Mouse (Mus musculus) kidney, postnatal 4 days (tissue): ENCODE measurements at regions not wholly inside any gene's neighbourhood (a gene's known extent, or its start where the extent isn't known, plus 50 kb on each side); places are given as distances from the start of the nearest gene placed in this dataset.
A peak's percentile ranks its signal among the peaks of the same experiment; 100 is the strongest.

Experiments
- DNase-seq, 2 experiments: peaks; one replicate each; pipeline ENCODE4 v3.0.0; 2021; ENCODE audit warnings: mixed read lengths in 2 of 2

- DNase-seq, result no peak
Observed at GRCm38 (mm10) chr9:58421702-58422392, 51.6 kb upstream of the Tbc1d21 start.

GRCm38 (mm10) chr9:58428795-58429194, 58.5 kb upstream of the Tbc1d21 start:
- no peak for DNase-seq

GRCm38 (mm10) chr9:58430772-58431171, 57.6 kb upstream of the Insyn1 start:
- DNase-seq, result no peak

GRCm38 (mm10) chr9:58432793-58433370, 55.5 kb upstream of the Insyn1 start:
- peak in 1 of 2 experiments; percentile 20 for DNase-seq

- no peak for DNase-seq
Observed at GRCm38 (mm10) chr9:58436246-58437091, 51.9 kb upstream of the Insyn1 start.

GRCm38 (mm10) chr9:58437541-58437940, 50.9 kb upstream of the Insyn1 start:
- DNase-seq, result no peak

GRCm38 (mm10) chr9:58438071-58438858, 50.1 kb upstream of the Insyn1 start:
- DNase-seq, result no peak
